Mouse (Mus musculus) urinary bladder, adult 2 months (tissue): ENCODE measurements around the gene Acoxl. TPM values are rescaled to one million over a fixed set of nuclear protein-coding genes. Genes with fewer than 3 reads are reported as not detected.

ENCODE experiments used
- DNase-seq: peaks from one replicate; pipeline ENCODE4 v3.0.0; 2022; ENCODE audit warnings: low spot score
- polyA plus RNA-seq: library from polyadenylated mRNA; depleted of rRNA; stranded (reverse); fragments of >200 nt; gene quantifications from 2 replicates; pipeline ENCODE4 v1.2.3, GENCODE M21; 2012

The Acoxl gene
- polyA plus RNA-seq, 1 experiment, result 0.06 TPM

DNA sequence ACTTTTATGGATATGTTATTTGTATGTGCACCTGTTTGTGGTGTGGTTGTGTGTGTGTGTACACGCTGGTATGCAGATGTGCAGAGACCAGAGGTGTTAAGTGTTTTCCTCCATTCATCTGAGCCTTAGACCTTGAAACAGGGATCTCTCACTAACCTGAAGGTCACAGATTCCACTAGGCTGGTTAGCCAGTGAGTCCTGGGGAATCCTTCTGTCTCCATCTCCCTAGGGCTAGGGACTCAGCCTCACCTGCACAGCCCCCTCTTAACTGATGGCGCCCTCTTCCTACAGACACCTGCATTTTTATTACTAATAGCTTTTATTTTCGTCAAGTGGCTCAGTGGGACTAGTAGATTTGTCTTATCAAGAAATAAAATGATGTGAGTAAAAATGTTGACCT is 301.5 kb downstream of the Acoxl start:
- DNase-seq, result no peak

DNA sequence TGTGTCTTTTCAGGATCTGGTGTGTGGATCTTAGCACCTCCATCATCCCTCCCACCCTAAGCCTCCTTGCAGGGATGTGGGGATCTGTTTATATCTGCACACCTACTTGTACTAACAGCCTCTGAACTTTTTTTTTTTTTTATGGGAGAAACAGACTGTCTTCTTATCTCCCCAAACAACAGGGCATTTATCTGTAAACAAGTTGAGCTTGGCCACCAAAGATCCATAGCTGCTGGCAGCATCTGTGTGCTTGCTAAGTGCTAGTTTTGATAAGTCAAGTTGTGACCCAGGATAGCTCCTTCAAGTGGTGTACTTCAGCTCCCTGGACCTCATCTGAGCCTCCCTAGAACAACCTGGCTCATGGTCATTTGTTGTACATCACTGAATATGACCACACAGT is 305.3 kb downstream of the Acoxl start:
- no peak for DNase-seq

DNA sequence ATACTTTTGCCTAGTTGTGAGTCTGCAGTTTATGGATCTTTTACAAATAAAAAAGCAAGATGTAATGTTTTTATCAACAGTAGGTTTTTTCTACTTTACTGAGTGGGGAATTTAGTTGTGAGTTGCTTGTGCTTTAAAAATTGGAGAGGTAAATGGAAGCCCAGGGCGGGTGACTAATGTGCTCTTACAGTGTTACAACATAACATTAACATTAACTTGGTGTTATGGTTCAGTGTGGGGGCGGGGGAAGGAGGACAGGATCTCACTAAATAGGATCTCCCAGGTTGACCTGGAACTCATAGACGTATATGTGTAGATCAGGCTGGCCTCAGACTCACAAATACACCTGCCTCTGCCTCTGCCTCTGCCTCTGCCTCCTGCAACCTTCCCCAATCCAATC is 306.8 kb downstream of the Acoxl start:
- no peak for DNase-seq

DNA sequence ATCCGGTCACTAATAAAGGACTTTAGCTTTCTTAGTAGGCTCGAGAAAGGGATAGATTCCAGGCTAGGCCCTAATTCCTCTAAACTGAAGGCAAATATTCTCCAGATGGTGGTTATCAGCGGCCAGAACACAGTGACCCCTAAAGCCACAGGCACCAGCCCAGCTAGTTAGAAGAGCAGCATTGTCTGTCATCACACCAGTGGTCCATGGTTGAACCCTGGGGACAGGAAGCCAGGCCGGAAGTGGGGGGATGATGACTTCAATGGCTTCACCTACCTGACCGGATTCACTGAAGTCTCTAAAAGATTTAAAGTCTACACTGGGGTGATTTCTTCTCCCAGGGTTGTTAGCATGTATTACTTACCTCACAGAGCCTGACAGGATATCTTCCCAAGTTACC is 310.9 kb downstream of the Acoxl start:
- no peak for DNase-seq

DNA sequence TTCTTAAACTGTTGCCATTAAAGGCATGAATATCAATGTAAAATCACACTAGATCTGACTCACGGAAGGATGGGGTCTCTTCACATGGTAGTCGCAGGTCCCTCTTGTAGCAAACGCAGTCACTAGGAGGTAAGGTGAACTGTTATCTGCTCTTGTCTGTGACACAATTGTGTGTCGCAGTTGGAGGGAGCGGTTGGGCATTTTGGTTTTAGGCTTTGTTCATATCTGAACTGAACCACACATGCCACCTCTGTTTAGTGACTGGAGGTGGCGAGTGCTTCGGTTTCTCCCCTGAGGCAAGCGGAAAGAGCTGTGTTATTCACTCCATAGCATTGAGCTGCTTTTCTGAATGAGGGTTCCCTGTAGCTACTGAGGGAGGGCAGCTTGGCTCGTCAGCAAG is 313.5 kb downstream of the Acoxl start:
- no peak for DNase-seq

DNA sequence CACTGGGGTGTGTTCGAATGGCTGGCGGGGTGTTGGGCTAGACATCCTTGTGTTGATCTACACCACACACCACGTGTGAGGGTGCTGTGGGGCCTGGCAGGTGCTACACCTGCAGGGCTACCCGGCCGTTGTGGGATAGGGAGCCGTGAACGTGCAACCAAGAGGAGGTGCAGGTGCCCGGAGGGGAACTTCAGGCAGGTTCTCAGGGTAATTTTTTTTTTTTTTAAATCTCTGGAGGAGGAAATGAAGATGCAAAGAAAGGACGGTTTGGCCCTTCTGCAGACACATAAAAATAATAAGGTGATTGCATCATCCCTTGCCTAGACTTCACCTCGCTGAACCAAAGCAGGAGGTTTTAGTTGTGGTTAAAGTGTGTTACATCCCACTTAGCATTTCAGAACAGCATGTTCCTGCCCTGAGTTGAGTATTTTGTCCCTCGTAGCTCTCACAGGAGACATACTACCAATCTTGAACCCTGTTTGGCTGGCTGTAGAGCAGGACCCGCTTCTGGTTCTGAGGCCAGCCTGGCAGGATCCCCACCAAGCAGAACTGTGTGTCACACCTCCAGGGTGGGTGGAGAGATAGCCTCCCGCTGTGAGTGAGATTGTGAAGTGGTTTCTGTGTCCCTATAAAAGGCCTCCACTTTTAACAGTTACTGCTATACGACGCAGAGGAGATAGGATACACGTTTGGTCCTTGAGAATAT is 314.3 kb downstream of the Acoxl start:
- DNase-seq, result no peak

DNA sequence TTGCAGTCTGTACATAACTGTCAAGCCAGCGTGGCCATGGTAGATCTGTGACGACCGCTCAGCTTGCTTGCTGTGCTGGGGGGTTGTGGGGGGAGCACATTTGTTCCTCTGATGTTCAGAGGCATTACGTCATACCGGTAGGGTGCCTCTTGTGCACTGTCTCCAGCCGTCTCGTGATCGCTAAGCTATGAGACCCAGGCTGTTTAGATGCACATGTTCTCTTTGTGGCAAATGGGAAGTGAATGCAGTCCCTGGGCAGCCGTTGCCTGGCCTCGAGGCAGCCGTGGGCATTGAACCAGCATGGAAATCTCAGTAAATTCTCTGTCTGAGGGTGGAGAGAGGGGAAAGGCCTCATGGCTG is 314.9 kb downstream of the Acoxl start:
- no peak for DNase-seq

DNA sequence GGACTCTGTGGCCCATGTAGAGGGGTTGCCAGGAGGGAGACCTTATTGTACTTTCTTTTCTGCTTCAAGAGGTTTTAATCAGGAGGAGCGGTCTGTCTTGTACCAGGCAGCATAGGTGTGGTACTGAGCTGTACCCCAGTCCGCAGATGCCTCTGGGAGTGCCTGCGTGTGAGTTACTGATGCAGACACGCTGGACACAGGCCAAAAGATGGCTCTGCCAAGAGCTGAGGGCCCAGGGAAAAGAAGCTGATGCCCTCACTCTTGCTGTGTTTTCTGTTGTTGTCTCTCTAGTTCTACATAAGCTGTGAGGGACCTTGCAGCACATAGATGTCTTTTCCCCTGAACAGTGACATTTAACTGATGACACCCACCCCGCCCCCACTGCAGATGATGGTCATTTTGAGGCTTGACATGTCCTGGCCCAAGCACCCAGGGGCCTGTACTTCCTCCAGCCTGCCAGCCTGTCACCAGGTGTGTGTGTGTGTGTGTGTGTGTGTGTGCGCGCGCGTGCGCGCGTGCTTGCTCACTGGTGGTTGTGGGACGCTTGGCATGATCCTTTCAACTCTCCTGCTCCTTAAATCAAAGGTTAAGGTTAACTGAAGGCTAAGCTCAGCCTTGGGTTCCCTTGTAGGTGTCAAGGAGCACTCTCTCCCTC is 316.9 kb downstream of the Acoxl start:
- DNase-seq, result no peak

DNA sequence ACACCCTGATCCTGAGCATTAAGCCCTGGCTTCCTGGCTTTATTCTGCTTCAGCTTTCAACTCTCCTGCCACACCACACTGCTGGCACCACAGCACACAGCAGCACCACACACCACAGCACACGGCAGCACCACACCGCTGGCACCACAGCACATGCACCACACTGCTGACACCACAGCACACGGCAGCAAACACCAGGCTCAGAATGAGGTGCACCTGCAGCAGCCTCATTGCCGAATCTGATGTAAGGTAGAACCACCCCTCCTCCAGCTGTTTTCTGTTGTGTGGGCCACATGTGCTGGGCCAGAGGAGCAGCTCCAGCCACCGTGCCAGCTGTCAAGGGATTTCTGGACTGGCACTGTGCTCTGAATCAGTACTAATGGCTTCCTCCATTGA is 317.4 kb downstream of the Acoxl start:
- DNase-seq, result no peak

DNA sequence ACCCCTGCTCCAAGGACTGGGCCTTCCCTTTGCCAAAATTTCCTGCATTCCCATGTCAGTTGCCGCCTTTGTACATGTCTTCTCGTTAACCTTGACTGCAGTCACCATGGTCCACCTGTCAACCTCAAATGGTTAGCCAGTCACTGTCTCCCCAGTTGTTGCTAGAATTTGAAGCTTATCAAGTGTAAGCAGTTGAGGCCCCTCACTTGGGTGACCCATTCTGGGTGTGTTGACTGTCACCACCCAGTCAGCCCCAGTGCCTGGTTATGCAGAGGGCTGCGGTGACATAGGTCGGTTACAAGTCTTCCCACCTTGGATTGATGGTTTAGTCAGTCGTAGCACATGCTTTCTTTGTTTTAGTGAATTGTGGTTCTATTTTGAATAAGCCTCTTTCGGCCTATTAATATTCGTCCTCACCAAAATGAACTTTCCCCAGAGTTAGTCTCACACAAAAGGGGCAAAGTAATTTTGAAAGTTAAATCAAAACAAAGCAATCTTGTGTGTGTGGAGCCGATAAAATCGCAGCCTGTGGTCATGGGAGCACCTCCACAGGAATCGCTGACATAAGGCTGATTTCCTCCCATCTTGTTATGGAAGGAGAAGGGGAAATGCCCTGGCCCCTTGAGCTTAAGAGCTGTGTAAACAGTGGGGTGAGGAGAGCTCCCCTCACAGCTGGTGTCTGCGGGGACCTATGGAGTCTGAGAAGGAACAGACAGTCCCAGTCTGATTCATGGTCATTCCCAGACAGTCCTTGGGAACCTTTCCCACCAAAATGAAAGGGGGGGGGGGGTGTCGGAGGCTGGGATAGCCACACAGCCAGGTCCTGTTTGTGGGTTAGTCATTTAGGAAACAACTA is 318.1 kb downstream of the Acoxl start:
- no peak for DNase-seq

DNA sequence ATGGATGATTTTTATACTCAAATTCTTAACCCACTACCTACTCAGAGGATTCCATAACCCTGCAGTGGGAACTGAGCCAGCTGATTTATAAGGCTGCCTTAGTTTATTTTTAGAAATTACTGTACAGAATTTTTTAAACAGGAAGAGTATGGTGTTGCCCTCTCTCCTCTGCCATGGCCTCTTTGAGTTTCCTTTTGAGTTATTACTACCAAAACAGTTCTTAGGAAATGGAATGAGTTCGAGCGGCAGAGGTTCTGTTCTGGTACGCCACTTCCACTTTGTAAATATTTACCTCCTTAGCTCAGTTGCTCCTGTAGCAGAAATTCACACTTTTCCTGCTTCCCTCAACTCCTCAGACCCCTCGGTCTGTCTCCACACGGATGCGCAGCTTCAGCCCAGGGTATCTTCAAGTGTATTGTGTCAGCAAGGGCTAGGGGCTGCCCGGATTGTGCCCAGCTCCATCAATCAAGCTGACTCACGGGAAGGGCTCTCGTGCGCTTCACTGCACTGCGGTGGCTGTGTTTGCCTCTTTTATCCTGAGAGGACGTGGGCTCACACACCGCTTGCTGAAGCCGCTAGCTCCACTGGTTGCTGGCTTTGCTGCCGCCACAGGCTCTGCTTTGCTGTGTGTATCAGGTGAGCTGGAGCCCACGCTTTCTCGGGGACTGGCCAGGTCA is 320.2 kb downstream of the Acoxl start:
- DNase-seq, result no peak

DNA sequence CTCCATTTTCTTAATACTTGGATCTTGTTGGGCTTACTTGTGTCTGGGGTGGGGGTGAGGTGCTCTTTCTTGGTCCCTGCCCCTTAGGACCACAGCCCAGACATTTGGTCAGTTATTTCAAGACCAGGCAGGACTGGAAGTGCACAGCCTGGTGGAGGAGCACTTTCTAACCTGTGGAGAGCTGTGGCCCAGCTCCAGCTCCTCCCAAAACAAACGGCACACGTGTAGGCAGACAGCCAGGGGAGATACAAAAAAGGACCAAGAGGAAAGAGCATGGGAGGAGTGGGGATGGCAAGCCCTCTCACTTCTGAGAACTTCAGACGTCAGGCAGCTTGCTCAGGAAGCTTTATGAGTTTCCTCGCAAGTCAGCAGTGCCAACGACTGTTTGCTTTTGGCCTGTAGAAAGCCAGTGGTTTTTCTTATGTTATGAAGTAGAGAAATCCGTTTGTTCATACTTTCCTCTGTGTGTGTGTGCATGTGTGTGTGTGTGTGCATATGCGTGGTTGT is 321.0 kb downstream of the Acoxl start:
- no peak for DNase-seq

DNA sequence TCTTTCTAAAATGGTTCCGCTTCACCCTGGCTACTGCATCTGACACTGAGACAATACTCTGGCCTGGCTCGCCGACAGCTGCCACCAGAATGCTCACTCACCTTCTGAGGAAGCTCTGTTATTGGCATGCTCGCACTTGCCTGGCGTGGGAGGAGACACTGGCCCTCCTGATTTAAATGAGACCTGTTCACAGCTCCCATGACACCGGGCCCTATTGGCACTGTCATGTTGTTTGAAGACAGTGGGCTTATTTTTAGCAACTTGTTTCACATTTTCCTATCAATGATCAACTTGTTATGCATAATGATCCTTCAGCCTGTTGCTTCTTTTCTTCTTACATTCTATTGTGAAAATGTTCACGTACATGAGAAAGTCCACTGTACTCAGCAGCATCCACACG is 324.5 kb downstream of the Acoxl start:
- no peak for DNase-seq

DNA sequence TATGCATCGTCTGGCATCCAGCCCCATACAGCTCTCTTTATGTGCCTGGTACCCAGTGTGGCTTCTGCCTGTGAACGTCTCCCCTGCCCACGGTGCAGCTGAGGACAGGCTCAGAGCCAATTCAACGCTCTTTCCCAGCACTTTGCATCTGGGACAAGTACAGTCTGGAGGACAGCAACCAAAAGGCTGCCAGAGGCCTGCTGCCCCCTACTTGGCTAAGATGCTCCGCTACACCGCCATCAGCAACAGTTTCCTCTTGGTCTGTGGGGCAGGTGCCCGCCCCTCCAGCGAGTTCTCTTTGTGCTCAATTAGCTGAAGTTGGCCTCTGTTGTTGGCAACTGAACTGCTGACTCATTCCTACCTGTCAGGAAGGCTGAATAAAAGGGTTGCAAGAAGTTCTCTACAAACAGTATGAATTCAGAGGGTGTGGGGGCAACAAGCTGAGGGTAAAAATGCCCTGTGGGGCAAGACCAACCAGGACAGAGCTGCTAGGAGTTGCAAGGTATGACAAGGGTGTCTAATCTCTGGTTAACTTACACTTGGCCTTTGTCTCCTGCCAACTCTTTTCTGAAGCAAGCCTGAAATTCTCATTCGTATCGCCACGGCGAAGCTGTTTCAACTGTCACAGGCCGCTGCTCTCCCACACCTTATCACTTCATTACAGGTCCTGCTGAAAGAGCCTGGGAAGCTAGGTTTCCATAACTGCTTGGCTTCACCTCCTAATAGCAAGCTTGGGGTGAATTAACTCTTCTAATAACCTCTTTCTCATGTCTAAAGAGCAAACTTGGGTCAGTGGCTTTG is 328.1 kb downstream of the Acoxl start:
- DNase-seq, result no peak

DNA sequence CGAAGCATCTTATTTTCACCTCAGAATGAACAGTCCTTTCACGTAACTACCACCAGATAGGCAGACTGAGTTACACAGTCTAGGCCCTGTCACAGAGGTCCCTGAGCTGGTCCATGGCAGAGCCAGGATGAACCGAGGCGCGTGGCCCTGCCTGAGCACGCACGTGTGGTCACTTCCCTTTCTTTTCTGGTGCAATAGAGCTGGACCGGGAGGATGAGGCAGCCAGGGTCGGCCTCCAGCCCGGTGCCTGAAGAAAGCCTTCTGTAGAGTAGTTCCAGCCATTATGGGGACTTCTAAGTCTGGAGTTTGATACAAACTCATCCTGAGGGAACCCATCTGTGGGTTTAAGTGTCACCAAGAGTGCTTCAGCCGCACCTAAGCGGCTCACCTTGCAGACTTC is 329.3 kb downstream of the Acoxl start:
- DNase-seq, result no peak

DNA sequence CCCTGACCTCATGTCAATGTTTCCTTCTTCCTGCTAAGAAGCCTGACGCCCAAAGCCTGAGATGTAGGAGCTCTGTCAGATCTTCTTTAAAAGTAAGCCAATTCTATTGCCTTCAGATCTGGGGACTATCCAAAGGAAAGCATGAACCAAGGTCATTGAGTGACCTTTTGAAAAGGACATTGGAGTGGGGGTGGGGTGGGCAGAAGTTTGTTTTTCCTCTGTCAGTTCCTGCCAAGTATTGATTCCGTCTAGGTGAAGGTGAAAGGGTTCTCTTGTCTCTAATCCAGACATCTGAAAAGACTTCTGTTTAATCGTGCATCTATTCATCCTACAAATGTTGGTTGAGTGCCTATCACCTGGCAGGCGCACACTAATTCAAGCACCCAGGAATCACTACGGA is 330.8 kb downstream of the Acoxl start:
- no peak for DNase-seq

DNA sequence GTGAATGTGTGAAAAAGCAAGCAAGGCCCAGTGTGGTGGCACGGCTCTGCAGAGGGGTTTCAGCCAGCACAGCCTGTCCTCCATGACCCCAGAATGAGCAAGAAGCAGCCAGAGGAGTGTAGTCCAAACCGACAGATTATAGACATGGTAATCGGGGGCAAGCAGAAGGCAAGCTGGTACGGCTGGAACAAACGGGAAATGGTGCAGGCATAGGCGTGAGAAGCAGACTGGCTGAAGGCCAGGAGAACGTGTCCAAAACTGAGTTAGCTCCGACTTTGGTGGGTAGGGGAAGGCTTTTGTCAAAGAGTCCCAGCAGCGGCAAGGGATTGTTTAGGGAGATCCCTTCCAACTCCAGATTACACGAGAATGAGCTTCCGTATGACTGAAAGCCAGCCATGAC is 331.3 kb downstream of the Acoxl start:
- DNase-seq, result no peak

DNA sequence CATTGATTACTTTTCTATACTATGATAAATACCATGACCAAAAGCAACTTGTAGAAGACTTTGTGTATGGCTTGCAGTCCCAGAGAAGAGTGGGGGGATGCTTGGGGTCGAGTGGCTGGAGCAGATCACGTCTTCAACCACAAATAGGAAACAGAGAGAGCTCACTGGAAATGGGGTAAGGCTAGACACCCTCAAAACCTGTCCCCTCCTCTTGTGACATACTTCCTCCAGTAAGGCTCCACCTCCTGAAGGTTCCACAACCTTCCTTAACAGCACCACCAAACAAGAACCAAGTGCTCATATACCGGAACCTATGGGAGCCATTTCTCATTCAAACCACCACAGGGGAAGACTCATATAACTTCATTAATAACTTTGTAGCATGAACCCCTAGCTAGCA is 331.9 kb downstream of the Acoxl start:
- no peak for DNase-seq

DNA sequence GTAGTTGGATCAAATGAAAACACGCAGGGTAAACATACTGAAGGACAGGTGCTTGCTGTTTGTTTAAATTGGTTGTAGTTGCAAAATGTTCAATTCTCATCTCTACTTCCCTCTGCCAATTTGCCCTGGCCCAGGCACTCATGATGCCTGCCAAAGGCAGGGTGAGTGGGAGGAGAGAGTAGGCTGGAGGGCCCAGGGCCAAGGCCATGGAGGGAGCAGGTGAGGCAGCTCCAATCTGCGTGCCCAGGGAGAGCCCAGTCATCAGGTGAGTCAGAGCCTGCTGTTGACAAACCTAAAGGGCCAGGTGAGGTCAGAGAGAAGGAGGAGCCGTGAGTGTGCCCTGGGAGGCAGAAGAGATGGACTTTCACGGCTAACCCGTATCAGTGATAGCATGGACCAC is 333.6 kb downstream of the Acoxl start:
- DNase-seq, result peak; percentile 51
